Comparison of ENCODE assay signal across 8 mouse cellular contexts in genomic region chr6:34609892-34610829, GRCm38 (mm10). TPM values are rescaled to one million over a fixed set of nuclear protein-coding genes. Genes with fewer than 3 reads are reported as not detected.
DNase-seq lines count a peak whose midpoint lies in the region; ATAC-seq lines count a peak whose summit lies in the region.

No protein-coding gene starts in this region.

- H3K9ac ChIP-seq in embryonic facial prominence, embryonic 11.5 days (replicated peaks; ENCODE audit: low read length): peak overlapping the region; percentile 10
- H3K9ac ChIP-seq in limb, embryonic 13.5 days: no peak overlapping the region
- H3K9ac ChIP-seq in neural tube, embryonic 14.5 days (replicated peaks; ENCODE audit: low read depth, low read length): no peak overlapping the region

- intact Hi-C loops in heart, postnatal 36 days (cut with DNase I): loop anchor here (5.0 kb wide), 1 partner anchor 77 kb away; no protein-coding TSS in a partner anchor

- peak overlapping the region; percentile 47; the same call in 1 of the 2 replicates for H3K27ac ChIP-seq in embryonic facial prominence, embryonic 11.5 days (replicated peaks; ENCODE audit: low read depth, low read length)
- peak overlapping the region; percentile 65 for H3K27ac ChIP-seq in limb, embryonic 13.5 days
- no peak overlapping the region for H3K27ac ChIP-seq in neural tube, embryonic 14.5 days (ENCODE audit: low read depth, low read length)

- WGBS in embryonic facial prominence, embryonic 11.5 days: 26% methylated on average over 24 of the region's 24 CpGs
- WGBS in limb, embryonic 13.5 days: 41% methylated on average over 24 of the region's 24 CpGs
- WGBS in neural tube, embryonic 14.5 days: 49% methylated on average over 24 of the region's 24 CpGs

- no peak for ATAC-seq in megakaryocyte, adult 5-6 weeks (ENCODE audit: poor library complexity, severe bottlenecking)
- ATAC-seq in embryonic facial prominence, embryonic 11.5 days (replicated peaks; ENCODE audit: insufficient number of reproducible peaks, low FRiP score, low TSS enrichment, low read depth): 0 out of 2 replicates have a peak, but pooled peaks have one; percentile 58
- ATAC-seq in limb, embryonic 13.5 days (ENCODE audit: low FRiP score, low read depth): 0 out of 2 replicates have a peak, but pooled peaks have one; percentile 18
- ATAC-seq in neural tube, embryonic 14.5 days (ENCODE audit: low read depth): no peak

- H3K4me1 ChIP-seq in megakaryocyte, embryonic 14.5 days: peaks cover 66% of the 10 kb centered on the region
- peaks cover 4% of the 10 kb centered on the region for H3K4me1 ChIP-seq in embryonic facial prominence, embryonic 11.5 days (ENCODE audit: control insufficient read depth, insufficient read depth, low read length)
- H3K4me1 ChIP-seq in limb, embryonic 13.5 days: peaks cover 80% of the 10 kb centered on the region
- no peaks in the 10 kb centered on the region for H3K4me1 ChIP-seq in neural tube, embryonic 14.5 days (ENCODE audit: control insufficient read depth, insufficient read depth, low read length)

- DNase-seq in embryonic facial prominence, embryonic 11.5 days (ENCODE audit: low spot score): peak; percentile 66
- peak; percentile 61 to 69 for DNase-seq in heart, postnatal 36 days
- DNase-seq in testis, postnatal 14 days (ENCODE audit: low spot score): no peak
- DNase-seq in left cerebral cortex, adult 18-20 months (ENCODE audit: low spot score in 2 of 2): no peak

- no peaks in the 10 kb centered on the region for H3K27me3 ChIP-seq in megakaryocyte, embryonic 14.5 days (replicated peaks)
- H3K27me3 ChIP-seq in embryonic facial prominence, embryonic 11.5 days (ENCODE audit: control insufficient read depth, insufficient read depth, low read length): no peaks in the 10 kb centered on the region
- no peaks in the 10 kb centered on the region for H3K27me3 ChIP-seq in limb, embryonic 13.5 days
- H3K27me3 ChIP-seq in neural tube, embryonic 14.5 days (ENCODE audit: control insufficient read depth, insufficient read depth, low read length): no peaks in the 10 kb centered on the region

- H3K4me3 ChIP-seq in megakaryocyte, embryonic 14.5 days (replicated peaks): peak overlapping the region; percentile 88
- H3K4me3 ChIP-seq in embryonic facial prominence, embryonic 11.5 days (ENCODE audit: low read depth, low read length): no peak overlapping the region
- no peak overlapping the region for H3K4me3 ChIP-seq in limb, embryonic 13.5 days
- no peak overlapping the region for H3K4me3 ChIP-seq in neural tube, embryonic 14.5 days (ENCODE audit: low read depth, low read length)

- no peaks in the 10 kb centered on the region for H3K9me3 ChIP-seq in megakaryocyte, embryonic 14.5 days
- no peaks in the 10 kb centered on the region for H3K9me3 ChIP-seq in embryonic facial prominence, embryonic 11.5 days (replicated peaks; ENCODE audit: control insufficient read depth, low read length)
- no peaks in the 10 kb centered on the region for H3K9me3 ChIP-seq in limb, embryonic 13.5 days
- H3K9me3 ChIP-seq in neural tube, embryonic 14.5 days (ENCODE audit: control insufficient read depth, low read length): no peaks in the 10 kb centered on the region

- H3K36me3 ChIP-seq in megakaryocyte, embryonic 14.5 days (replicated peaks; ENCODE audit: low read length): no peaks in the 10 kb centered on the region
- no peaks in the 10 kb centered on the region for H3K36me3 ChIP-seq in embryonic facial prominence, embryonic 11.5 days (replicated peaks; ENCODE audit: control insufficient read depth, insufficient read depth, low read depth, low read length)
- H3K36me3 ChIP-seq in limb, embryonic 13.5 days: no peaks in the 10 kb centered on the region
- H3K36me3 ChIP-seq in neural tube, embryonic 14.5 days (ENCODE audit: control insufficient read depth, insufficient read depth, low read length): no peaks in the 10 kb centered on the region

- no peak overlapping the region; the same call in 1 of the 2 replicates for H3K4me2 ChIP-seq in embryonic facial prominence, embryonic 11.5 days (ENCODE audit: low read depth, low read length)
- H3K4me2 ChIP-seq in limb, embryonic 13.5 days (replicated peaks): peak overlapping the region; percentile 37
- H3K4me2 ChIP-seq in neural tube, embryonic 14.5 days (ENCODE audit: low read depth, low read length): peak overlapping the region; percentile 1; the same call in 1 of the 2 replicates

RNA-seq across cellular contexts. Expression of gene Cald1, which starts 11.9 kb away (rescaled TPM):
- 42.3 TPM in 1 of 2 replicates, not detected in the other for polyA plus RNA-seq in megakaryocyte, embryonic 14.5 days (2012; ENCODE audit: insufficient read depth, low replicate concordance)
- 0.09 and 0.47 TPM in 2 replicates for total RNA-seq in megakaryocyte, adult 5-6 weeks (2015)
- 0.08 TPM in 1 of 2 replicates, not detected in the other for total RNA-seq in megakaryocyte, adult 5-6 weeks (2017)
- polyA plus RNA-seq in embryonic facial prominence, embryonic 11.5 days (2014; fragmentation: Nextera tagmentation; extraction: Ambion mirVana): 274 and 283 TPM in 2 replicates
- 10 to 100 TPM; 49.3 to 55.6 TPM for total RNA-seq in heart, postnatal 36 days (2021)
- polyA plus RNA-seq in limb, embryonic 13.5 days (2015; fragmentation: Nextera tagmentation; extraction: Ambion mirVana): 326 and 328 TPM in 2 replicates
- 29.1 and 70.9 TPM in 2 replicates for polyA plus RNA-seq in neural tube, embryonic 14.5 days (2014; fragmentation: Nextera tagmentation; extraction: Ambion mirVana)
- 10 to 100 TPM; 22.1 to 24.6 TPM for total RNA-seq in left cerebral cortex, adult 18-20 months (2021)

Comparison
In these comparisons a context has a peak if more than half of its experiments do, and no peak if none do; other contexts are left out.
1. ATAC-seq: peak in embryonic facial prominence, embryonic 11.5 days (single experiment) and limb, embryonic 13.5 days (single experiment); none in megakaryocyte, adult 5-6 weeks (single experiment) and neural tube, embryonic 14.5 days (single experiment).
2. DNase-seq: peak in embryonic facial prominence, embryonic 11.5 days (single experiment) and heart, postnatal 36 days (2 of 2); none in testis, postnatal 14 days (single experiment) and left cerebral cortex, adult 18-20 months (0 of 2).